Mouse (Mus musculus) right cerebral cortex, postnatal 10 days (tissue): ENCODE results near the gene Acoxl.

Source experiments
- DNase-seq, 2 experiments: peaks; one replicate each; pipeline ENCODE4 v3.0.0; 2021; ENCODE audit warnings: low spot score in 2 of 2

Gene Acoxl

GRCm38 (mm10) chr2:127894890-127895289 lies 56.2 kb downstream of the Acoxl start:
- no peak for DNase-seq

- no peak for DNase-seq
These were observed 59.0 kb downstream of the Acoxl start for GRCm38 (mm10) chr2:127897718-127898117.

- DNase-seq = no peak
These were observed 66.2 kb downstream of the Acoxl start for GRCm38 (mm10) chr2:127904918-127905317.

GRCm38 (mm10) chr2:127906973-127907678 lies 68.5 kb downstream of the Acoxl start:
- DNase-seq = no peak

DNA sequence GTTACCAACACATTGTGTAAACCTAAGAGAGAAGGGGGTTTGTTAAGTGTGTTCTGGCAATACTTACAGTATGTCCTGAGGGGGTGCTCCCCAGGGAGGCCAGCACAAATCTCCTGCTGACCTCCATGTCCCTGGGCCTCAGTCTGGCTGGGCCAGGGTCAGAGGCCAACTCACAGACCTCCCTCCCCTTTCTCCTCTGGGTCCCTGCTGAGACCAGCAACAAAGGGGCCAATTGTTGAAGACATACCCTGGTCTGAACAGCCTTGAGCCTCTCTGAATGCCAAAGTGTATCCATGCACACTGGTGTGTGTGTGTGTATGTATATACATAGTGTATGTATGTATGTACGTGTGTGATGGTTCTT lies 69.0 kb downstream of the Acoxl start:
- DNase-seq = no peak

GRCm38 (mm10) chr2:127908881-127909280 lies 70.2 kb downstream of the Acoxl start:
- DNase-seq = no peak

DNA sequence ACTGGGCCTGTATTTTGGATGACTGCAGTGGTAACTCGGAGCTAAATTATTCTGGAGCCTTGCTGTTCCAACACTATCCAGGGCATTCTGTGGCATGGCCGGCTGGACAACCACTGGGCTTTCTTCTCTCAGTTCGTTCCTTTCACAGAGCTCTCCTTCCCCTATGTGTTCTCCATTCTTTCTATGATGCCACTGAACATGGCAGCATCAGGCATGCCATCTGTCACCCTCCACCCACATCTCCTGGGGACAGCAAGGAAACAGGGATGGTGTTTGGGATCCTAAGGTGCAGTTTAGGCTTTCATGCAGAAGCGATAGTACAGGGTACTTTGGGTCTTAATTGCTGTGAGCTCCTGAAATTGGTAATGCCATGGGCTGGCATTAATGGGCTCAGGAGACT lies 71.1 kb downstream of the Acoxl start:
- no peak for DNase-seq

DNA sequence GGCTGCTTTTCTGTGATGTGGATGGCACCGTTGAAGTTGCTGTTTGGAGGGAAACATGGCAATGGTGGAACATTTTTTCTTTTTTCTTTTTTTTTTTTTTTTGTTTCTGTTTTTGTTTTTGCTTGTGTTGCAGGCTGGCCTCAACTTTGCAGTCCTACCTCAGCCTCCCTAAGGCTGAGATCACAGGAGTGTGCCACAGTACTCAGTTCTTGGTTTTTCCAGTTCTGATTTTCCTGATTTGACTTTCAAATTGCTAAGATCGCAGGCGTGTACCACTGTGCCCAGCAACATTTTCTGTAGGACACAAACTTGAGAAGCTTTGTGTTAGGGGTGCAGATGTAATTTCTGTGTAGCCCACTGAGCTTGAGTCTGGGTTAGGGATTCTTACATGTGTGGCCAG lies 72.9 kb downstream of the Acoxl start:
- DNase-seq = no peak

DNA sequence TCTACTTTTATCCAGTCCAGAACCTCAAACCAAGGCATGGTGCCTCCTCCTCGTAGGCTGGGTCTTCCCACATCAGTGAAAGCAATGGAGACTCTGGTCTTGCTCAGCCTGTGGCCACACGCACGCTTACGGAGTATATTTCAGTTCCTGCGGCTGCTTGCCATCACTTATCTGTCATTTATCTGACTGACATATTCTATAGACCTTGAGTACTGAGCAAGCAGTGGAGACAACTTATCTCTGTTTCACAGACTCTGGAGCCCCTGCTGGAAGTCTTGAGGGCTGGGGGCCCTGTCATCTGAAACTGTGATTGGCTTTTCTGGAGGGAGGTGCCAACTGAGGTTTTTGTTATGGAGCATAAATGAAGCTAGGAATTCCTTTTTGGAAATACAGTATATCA lies 75.4 kb downstream of the Acoxl start:
- no peak for DNase-seq

DNA sequence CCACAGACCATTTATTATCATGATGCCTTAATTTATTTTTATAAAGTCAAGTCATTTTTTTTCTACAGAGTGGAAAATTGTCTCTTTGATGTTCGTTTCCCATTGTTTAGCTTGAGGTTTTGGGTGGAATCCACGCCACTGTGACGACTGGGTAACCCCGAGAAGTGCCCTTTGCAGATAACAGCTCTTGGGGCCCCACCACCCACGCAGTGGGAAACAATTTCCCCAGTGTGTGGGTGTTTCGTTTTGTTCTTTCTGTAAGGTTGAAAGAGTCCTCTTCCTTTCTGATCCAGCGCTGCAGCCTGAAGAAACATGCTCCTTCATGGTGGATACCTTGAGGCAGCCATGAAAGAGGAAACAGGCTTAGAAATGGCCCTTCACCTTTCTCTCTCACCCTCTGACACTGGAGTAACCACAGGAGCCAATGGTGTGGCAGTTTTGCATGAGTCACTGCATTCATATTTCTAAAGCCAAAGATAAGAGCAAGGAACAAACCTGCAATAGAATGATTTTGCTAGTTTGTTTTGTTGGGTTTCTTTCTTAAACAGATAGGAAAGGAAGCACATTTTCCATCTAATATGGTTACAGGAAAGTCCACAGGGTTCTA lies 78.2 kb downstream of the Acoxl start:
- DNase-seq = no peak

DNA sequence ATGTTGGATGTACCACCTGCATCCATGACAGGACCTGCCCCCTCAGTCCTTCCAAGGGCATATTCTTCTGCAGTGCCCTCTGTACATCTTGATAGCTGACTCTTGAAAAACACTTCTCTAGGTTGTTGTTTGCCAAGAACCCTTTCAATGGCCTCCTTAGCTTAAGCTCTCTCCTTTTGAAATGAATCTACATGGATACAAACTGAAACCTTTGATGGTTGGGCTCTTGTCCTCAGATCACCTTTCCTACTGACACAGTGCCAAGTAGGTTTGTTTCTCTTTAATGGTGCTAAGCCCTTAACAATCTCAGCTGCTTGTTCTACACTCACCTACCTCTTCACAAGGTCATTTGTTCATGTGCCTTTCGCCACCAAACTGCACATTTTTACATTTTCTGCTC lies 81.1 kb downstream of the Acoxl start:
- DNase-seq = no peak

- DNase-seq = no peak
These were observed 83.6 kb downstream of the Acoxl start for GRCm38 (mm10) chr2:127922036-127922901.

GRCm38 (mm10) chr2:127923077-127923680 lies 84.5 kb downstream of the Acoxl start:
- DNase-seq = no peak

- DNase-seq = no peak
These were observed 88.1 kb downstream of the Acoxl start for GRCm38 (mm10) chr2:127926679-127927324.

GRCm38 (mm10) chr2:127927452-127928273 lies 89.0 kb downstream of the Acoxl start:
- DNase-seq = no peak

DNA sequence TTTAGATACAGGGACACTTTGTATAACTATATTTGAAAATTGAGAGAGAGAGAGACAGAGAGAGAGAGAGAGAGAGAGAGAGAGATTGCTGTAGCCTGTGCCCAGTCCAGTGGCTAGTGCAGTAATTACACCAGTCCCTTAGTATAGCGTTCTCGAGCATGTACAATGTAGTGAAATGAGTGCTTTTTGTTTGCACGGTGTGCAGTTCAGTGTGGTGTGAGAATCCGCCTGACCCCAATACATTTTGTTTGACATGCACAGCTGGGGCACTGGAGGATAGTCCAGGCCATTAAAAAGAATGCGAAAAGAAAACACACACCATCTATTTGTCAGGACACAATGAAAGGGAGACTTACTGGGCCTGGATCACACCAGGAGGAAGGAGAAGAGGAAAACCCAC lies 89.6 kb downstream of the Acoxl start:
- DNase-seq = no peak

DNA sequence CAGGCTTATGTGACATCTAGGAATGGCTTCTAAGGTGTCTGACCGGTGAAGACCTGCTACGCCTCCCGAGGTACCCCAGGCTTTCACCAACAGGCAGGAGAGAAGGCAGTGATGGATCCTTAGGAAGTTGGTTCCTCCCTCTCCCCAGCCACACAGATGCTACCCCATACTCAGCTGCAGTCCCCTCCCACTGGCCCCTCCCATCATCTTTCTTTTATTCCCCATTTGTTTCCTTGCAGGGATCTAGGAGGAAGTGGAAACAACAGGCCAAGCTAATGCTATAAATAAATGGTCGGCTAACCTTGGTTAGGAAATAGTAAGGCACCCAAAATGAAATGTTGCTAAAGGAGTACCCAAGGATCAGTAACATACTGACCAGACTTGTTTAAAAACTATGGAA lies 90.2 kb downstream of the Acoxl start:
- DNase-seq = no peak

DNA sequence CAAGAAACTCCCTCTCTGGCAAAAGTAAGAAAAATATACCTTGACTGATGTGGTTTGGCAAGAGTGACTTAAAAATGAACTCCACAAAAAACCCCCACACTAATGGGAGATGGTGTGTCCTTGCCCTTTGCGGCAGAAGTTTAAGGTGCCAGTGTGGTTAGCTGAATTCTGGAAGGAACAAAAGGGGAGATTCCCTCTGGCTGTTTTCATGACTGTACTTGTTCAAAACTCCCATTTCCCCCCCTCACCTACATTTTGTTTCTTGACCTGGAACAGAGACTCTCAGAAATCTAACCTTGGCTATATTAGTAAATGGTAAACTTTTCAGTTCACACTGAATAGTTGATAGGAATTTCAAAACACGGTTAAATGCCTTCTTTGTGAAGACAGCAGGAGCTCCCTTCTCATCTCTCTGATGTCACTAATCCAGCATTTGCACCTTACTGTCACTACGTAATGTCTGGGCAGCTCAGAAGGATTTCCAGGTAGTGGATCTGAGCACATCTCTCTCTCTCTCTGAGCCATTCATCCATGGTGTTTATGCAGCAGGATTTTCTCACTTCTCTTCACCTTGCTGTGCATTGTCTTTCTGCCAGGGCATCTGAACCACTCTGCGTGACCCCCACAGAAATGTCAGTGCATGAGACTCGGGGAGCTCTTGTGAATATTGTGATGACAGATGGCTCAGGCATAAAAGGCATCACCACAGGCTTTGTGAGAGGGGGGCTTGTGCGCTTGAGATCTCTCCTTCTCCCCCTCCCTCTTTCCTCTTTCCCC lies 91.5 kb downstream of the Acoxl start:
- no peak for DNase-seq

DNA sequence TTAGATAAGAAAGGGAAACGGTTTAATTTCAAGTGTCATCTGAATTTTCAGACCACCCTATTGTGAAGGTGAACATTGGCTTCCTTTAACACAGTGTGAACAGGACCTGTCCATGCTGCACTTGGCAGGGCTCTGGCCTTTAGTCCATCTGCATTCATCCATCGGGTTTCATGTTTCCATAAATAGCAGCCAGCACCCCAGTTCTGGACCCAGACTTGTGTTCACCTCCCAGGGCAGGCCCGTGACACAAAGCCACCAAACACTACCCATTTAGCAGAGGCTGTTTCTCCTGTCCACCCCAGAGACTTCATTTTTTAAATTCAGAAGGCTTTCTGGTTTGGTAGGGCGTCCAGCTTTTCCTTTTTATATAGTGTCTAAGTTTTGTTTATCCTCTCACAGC lies 92.9 kb downstream of the Acoxl start:
- DNase-seq = no peak

GRCm38 (mm10) chr2:127933531-127933931 lies 94.9 kb downstream of the Acoxl start:
- DNase-seq = peak; percentile 51 to 73
